Mouse (Mus musculus) kidney, embryonic 16.5 days (tissue): ENCODE results near the gene Mocs3. TPM values are rescaled to one million over a fixed set of nuclear protein-coding genes. Genes with fewer than 3 reads are reported as not detected.

Source experiments
- ATAC-seq: fragments of 200-750 bp; cut with Nextera tagmentation; 2 replicates; pipeline ENCODE4 v1.8.0; 2017; ENCODE audit warnings: moderate TSS enrichment; ENCODE audit not compliant: low FRiP score, low TSS enrichment
- H3K27ac ChIP-seq: fragments of 300-500 bp; sonication (generic); 2 replicates; pipeline ENCODE4 v1.5.1; 2014; ENCODE audit warnings: low read length
- H3K27me3 ChIP-seq: fragments of 300-500 bp; sonication (generic); 2 replicates; pipeline ENCODE4 v1.6.1; 2014; ENCODE audit warnings: low read length, control low read depth, mixed read lengths; ENCODE audit not compliant: insufficient read depth
- H3K36me3 ChIP-seq: fragments of 300-500 bp; sonication (generic); 2 replicates; pipeline ENCODE4 v1.6.1; 2014; ENCODE audit warnings: low read length, control low read depth, mixed read lengths; ENCODE audit not compliant: insufficient read depth
- H3K4me1 ChIP-seq: fragments of 300-500 bp; sonication (generic); 2 replicates; pipeline ENCODE4 v1.6.1; 2014; ENCODE audit warnings: low read length, control low read depth, mixed read lengths; ENCODE audit not compliant: insufficient read depth
- H3K4me2 ChIP-seq: fragments of 300-500 bp; sonication (generic); replicated peaks from 2 replicates; pipeline ENCODE4 v1.6.1; 2014; ENCODE audit warnings: low read depth, low read length
- H3K4me3 ChIP-seq: fragments of 300-500 bp; sonication (generic); 2 replicates; pipeline ENCODE4 v1.5.1; 2014; ENCODE audit warnings: mild to moderate bottlenecking, low read length
- H3K9ac ChIP-seq: fragments of 300-500 bp; sonication (generic); replicated peaks from 2 replicates; pipeline ENCODE4 v1.6.1; 2014; ENCODE audit warnings: low read length
- H3K9me3 ChIP-seq: fragments of 300-500 bp; sonication (generic); 2 replicates; pipeline ENCODE4 v1.6.1; 2016; ENCODE audit warnings: low read length, control low read depth
- WGBS: fragments of 180-500 bp; shearing (Covaris S2); extraction: QIAGEN DNeasy Blood & Tissue Kit; methylation state at CpG from one replicate; pipeline ENCODE4 v1.1.7; 2014; 5-methylcytosine and 5-hydroxymethylcytosine counted together
- polyA plus RNA-seq: library from polyadenylated mRNA; unstranded; fragments of >200 nt; fragmentation: Nextera tagmentation; extraction: Ambion mirVana; gene quantifications from 2 replicates; pipeline ENCODE4 v1.2.1, GENCODE M21; 2015

Gene Mocs3
- polyA plus RNA-seq, 1 experiment from 2014 or later = 6.2 TPM

DNA sequence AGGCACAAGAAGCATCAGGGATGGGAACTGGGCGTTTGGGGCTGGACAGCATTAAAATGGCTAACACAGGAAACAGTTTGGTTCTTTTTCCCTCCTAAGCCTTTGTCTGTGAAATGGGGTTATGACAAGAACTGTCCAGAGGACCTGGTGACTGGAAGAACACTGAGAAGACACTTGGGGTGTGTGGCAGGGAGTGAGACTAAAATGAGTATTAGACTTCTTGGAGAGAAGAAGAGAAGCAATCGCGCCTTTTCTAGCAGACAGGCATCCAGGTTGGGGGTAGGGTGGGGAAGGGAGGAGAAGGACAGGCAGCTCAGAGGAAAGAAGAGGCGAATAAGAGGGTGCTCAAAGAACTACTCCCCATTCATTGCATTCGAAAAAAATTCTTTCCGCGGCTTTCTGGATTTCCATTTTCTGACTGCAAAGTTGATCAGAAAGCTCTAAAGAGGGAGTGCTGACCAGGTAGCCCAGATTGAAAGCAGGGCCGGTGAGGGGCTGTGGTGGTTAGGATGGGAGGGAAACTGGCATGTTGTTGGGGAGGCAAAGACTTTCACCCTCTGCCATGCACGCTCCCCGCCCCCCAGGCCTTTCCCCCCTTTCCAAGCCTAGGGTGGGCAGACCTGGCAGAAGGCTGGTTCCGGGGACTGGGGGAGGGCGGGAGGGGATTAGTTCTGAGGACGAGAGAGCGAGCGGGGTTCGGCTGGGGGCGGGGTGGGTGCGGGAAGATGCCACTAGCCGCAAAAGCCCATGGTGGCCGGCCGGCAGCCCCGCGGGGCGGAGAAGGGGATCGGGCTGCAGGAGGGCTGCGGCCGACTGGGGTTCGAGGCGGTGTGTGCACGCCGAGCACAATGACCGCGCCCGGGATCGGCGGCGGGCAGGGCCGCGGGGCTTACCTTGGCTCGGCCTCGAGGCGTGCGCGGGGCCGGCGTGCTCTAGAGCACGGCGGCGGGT is 24.5 kb upstream of the Mocs3 start:
- H3K27me3 ChIP-seq = no peaks in the 10 kb centered on the region
- peak overlapping the region; percentile 100 for H3K9ac ChIP-seq
- 0% methylated on average over 40 of the region's 49 CpGs for WGBS
- H3K4me1 ChIP-seq = peaks cover 21% of the 10 kb centered on the region
- ATAC-seq = peak; percentile 4; the same call in 1 of the 2 replicates
- peaks cover 32% of the 10 kb centered on the region for H3K36me3 ChIP-seq
- peak overlapping the region; percentile 85 for H3K4me3 ChIP-seq
- no peaks in the 10 kb centered on the region for H3K9me3 ChIP-seq
- H3K4me2 ChIP-seq = peak overlapping the region; percentile 62
- H3K27ac ChIP-seq = peak overlapping the region; percentile 98

DNA sequence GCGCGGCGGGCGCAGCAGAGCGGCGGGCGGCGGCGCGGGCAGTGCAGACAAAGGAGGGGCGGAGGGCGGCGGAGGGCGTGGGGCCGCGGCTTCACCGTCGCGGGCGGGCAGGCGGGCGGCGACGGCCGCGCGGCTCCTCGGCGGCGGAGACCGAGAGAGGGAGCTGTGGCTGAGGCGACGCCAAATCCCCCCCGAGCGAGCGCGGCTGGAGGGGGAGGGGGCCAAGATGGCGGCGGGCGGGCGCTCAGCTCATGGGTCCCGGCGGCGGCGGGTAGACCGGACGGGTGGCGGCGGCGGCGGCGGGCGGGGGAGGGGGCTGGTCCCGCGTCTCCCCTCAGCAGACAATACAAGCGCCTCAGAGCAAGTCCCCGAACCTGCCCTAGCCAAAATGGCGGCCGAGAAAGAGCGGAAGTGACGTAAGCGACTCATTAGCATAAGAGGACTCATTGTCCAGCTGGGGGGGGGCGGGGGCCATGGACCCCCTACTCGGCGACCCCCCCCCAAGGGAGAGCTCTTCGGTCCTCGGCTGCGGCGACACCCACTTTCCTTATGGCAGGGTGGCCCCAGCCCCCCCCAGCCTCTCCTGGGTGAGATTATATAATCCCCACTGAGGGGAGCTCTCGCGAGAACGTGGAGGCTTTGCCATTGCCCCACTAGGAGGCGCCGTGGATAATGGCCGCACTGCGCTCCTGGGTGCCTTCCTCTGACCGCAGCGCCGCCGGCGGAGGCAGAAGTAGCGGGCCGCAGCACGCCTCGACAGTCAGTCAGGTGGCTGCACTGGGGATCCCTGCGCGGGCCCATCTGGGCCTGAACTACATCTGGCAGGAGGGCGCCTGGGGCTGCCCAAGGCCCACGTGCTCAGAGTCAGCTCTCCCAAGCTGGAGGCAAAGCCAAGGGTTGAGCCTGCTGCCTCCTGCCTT is 23.4 kb upstream of the Mocs3 start, which contains the start of gene Adnp:
TSS of gene Adnp (minus strand) at position 388 of the 920 bp plus-strand sequence.
- Histone ChIP-seq H3K27me3 (no peaks in the 10 kb centered on the region), H3K4me2 (peak within 1 kb of the TSS; percentile 62), H3K9me3 (no peaks in the 10 kb centered on the region), H3K4me1 (peaks cover 19% of the 10 kb centered on the region), H3K36me3 (peaks cover 40% of the 10 kb centered on the region), H3K9ac (peak within 1 kb of the TSS; percentile 100), H3K4me3 (peak within 1 kb of the TSS; percentile 85), H3K27ac (peak within 1 kb of the TSS; percentile 98)
- WGBS = under 1% methylated on average over 45 of the region's 89 CpGs
- peak; percentile 94 for ATAC-seq

DNA sequence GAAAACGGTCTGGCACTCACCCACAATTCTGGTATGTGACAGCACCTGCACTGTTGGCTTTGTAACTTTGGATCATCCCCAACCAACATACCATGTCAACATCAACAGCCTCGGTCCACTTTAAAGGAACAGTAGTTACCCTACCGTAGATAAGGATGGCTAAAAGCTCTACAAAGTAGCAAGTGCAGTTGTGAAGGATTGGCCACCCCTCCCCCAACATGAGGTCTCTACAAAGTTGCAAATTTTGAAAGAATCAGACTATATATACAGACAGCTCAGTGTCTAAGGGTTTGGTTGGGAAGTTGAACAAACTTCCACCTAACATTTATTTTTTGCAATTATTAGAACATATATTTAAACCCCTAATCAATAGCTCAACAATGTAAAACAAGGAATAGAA is 22.5 kb upstream of the Mocs3 start:
- no peak overlapping the region for H3K9ac ChIP-seq
- H3K4me3 ChIP-seq = no peak overlapping the region
- H3K27ac ChIP-seq = peak overlapping the region; percentile 98
- H3K9me3 ChIP-seq = no peaks in the 10 kb centered on the region
- H3K4me1 ChIP-seq = peaks cover 19% of the 10 kb centered on the region
- H3K4me2 ChIP-seq = no peak overlapping the region
- H3K27me3 ChIP-seq = no peaks in the 10 kb centered on the region
- H3K36me3 ChIP-seq = peaks cover 45% of the 10 kb centered on the region
- ATAC-seq = no peak
- 94% methylated on average over 3 of the region's 3 CpGs for WGBS

DNA sequence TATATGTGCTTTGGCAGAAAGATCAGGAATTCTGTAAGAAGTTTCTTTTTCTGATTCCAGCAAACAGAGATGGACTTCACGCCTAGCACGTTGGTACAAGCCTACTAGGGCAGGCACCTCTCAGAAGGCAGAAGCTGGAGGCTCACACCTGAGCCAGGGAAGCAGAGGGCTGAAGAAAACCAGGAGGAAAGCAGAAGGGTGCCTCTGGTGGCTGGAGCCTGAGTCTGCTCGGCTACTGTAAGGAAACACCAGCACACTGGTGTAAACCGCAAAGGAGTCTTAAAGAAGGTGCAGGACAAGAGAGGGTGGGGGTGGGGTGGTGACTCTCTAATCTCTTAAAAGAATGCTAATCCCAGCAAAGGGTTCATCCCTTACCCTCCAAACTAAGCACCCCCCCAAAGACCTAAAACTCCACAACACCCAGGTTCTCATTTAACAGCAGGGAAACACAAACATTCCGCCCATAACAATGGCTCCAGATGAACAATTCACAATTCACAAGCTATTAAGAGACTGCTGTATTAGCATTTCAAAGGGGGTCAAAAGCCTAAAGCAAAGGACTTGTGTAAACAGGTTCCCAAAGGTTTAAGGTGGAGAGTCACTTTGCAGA is 16.5 kb upstream of the Mocs3 start:
- Histone ChIP-seq H3K27ac (no peak overlapping the region), H3K4me3 (no peak overlapping the region), H3K9me3 (no peaks in the 10 kb centered on the region), H3K27me3 (no peaks in the 10 kb centered on the region), H3K4me2 (no peak overlapping the region), H3K9ac (no peak overlapping the region), H3K4me1 (no peaks in the 10 kb centered on the region), H3K36me3 (peaks cover 58% of the 10 kb centered on the region)
- ATAC-seq = no peak
- 47% methylated on average over 5 of the region's 5 CpGs for WGBS

DNA sequence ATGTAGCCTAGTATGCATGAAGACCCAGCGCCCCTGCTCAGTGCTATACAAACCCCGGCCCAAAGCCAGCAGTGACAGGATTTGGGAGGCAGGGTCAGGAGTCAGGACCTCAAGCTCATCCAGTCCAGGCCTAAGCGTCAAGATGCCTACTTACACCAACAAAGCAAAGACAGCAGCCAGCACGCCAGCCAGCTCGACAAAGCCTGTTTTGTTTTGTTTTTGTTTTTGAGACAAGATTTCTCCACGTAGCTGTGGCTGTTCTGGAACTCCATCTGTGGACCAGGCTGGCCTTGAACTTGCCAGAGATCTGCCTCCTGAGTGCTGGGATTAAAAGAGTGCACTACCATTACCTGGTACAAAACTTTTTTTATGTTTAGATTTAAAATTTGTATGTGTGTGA is 7.1 kb upstream of the Mocs3 start:
- no peak overlapping the region for H3K27ac ChIP-seq
- no peaks in the 10 kb centered on the region for H3K9me3 ChIP-seq
- no peaks in the 10 kb centered on the region for H3K27me3 ChIP-seq
- H3K36me3 ChIP-seq = peaks cover 70% of the 10 kb centered on the region
- peaks cover 5% of the 10 kb centered on the region for H3K4me1 ChIP-seq
- no peak overlapping the region for H3K4me2 ChIP-seq
- ATAC-seq = no peak
- H3K4me3 ChIP-seq = no peak overlapping the region
- WGBS = 86% methylated on average over 6 of the region's 6 CpGs
- no peak overlapping the region for H3K9ac ChIP-seq

DNA sequence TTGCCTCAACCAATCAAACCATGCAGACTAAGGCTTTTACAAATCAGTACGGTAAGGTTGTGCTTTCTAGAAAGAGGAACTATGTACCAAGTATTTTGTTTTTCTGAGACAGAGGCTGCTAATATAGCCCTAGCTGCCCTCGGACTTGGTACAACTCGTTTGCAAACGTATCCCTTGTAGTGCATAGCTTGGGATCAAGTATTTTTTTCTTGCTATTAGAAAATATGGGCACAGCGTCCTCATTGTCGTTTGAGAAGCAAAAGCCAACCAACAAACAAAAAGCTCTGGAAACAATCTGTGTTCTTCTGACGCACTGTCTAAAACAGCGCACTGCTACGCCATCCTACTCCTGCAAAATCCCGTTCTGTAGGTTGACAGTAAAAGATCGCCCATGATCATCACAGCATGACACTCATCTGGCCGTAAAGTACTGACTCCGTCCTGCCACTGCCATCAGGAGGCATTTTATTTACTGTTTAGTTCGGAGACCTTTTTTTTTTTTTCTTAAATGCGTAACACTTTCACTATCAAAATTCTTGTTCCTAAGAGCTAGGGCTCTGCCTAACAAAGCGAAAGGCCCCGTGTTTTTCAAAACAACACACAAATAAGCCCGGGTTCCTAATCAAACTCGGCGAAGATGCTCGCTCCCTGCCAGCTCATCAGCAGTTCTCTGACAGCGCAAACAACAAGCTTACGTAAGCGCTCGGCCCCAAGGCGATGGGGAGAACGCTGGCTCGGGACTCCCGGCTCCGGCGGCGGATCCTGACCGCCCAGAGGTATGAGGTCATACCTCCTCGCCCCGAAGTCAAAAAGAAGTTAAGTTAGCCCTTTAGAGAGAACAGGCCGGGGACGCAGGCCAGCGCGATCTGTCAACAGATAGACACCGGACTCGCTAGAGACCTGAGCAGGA is 1.1 kb upstream of the Mocs3 start:
- peak overlapping the region; percentile 99 for H3K4me2 ChIP-seq
- no peak; the same call in 1 of the 2 replicates for ATAC-seq
- peak overlapping the region; percentile 97 for H3K27ac ChIP-seq
- 18% methylated on average over 41 of the region's 41 CpGs for WGBS
- H3K4me1 ChIP-seq = peaks cover 29% of the 10 kb centered on the region
- H3K4me3 ChIP-seq = peak overlapping the region; percentile 94
- H3K36me3 ChIP-seq = peaks cover 40% of the 10 kb centered on the region
- H3K9ac ChIP-seq = peak overlapping the region; percentile 97
- no peaks in the 10 kb centered on the region for H3K9me3 ChIP-seq
- H3K27me3 ChIP-seq = no peaks in the 10 kb centered on the region

DNA sequence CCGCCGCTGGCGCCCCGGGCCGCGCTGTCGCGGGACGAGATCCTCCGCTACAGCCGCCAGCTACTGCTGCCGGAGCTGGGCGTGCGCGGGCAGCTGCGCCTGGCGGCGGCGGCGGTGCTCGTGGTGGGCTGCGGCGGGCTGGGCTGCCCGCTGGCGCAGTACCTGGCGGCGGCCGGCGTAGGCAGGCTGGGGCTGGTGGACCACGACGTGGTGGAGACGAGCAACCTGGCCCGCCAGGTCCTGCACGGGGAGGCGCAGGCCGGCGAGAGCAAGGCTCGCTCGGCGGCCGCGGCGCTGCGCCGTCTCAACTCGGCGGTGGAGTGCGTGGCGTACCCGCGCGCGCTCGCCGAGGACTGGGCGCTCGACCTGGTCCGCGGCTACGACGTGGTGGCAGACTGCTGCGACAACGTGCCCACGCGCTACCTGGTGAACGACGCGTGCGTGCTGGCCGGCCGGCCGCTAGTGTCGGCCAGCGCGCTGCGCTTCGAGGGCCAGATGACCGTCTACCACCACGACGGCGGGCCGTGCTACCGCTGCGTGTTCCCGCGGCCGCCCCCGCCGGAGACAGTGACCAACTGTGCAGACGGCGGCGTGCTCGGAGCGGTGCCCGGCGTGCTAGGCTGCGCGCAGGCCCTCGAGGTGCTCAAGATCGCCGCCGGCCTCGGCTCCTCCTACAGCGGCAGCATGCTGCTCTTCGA is 500 bp downstream of the Mocs3 start:
- peak overlapping the region; percentile 97 for H3K9ac ChIP-seq
- 3% methylated on average over 104 of the region's 105 CpGs for WGBS
- ATAC-seq = peak; percentile 64
- no peaks in the 10 kb centered on the region for H3K27me3 ChIP-seq
- H3K4me3 ChIP-seq = peak overlapping the region; percentile 94
- H3K4me1 ChIP-seq = peaks cover 29% of the 10 kb centered on the region
- H3K9me3 ChIP-seq = no peaks in the 10 kb centered on the region
- peak overlapping the region; percentile 97 for H3K27ac ChIP-seq
- H3K36me3 ChIP-seq = peaks cover 28% of the 10 kb centered on the region
- peak overlapping the region; percentile 99 for H3K4me2 ChIP-seq

DNA sequence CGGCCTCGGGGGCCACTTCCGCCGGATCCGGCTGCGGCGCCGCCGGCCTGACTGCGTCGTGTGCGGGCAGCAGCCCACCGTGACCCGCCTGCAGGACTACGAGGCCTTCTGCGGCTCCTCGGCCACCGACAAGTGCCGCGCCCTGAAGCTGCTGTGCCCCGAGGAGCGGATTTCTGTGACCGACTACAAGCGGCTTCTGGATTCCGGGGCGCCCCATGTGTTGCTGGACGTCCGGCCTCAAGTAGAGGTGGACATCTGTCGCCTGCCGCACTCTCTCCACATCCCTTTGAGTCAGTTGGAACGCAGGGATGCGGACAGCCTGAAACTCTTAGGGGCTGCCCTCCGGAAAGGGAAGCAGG is 1.0 kb downstream of the Mocs3 start:
- Histone ChIP-seq H3K27me3 (no peaks in the 10 kb centered on the region), H3K4me3 (peak overlapping the region; percentile 94), H3K27ac (no peak overlapping the region), H3K9me3 (no peaks in the 10 kb centered on the region), H3K4me1 (peaks cover 29% of the 10 kb centered on the region), H3K36me3 (peaks cover 24% of the 10 kb centered on the region), H3K4me2 (peak overlapping the region; percentile 99), H3K9ac (peak overlapping the region; percentile 97)
- ATAC-seq = no peak
- WGBS = 61% methylated on average over 33 of the region's 33 CpGs
